Mouse (Mus musculus) liver, postnatal 0 days (tissue): ENCODE data around the gene Efna1.

Experiments
- CTCF ChIP-seq: sonication (generic); IDR thresholded peaks from 2 replicates; pipeline ENCODE4 v1.5.1; 2016; ENCODE audit warnings: antibody characterized with exemption, low read depth
- EP300 ChIP-seq: IDR thresholded peaks from 2 replicates; pipeline ENCODE4 v1.6.1; 2016; ENCODE audit warnings: antibody characterized with exemption, low read depth, mild to moderate bottlenecking

GRCm38 (mm10) chr3:89278643-89279042, 2.3 kb downstream of the Efna1 start:
- no peak for TF ChIP-seq CTCF
- no peak for TF ChIP-seq EP300
